Mouse (Mus musculus): ENCODE results near the gene Gm15217. TPM values are rescaled to one million over a fixed set of nuclear protein-coding genes. Genes with fewer than 3 reads are reported as not detected.

The Gm15217 gene
- total and polyA plus RNA-seq, 2 experiments: not detected

- WGBS: 20% methylated on average over 24 of the region's 24 CpGs
- H3K4me3 ChIP-seq (ENCODE audit: insufficient read depth, low read depth, low read length): peak overlapping the region; percentile 65
- no peak for TF ChIP-seq CTCF (IDR thresholded peaks at IDR 0.05; ENCODE audit: low read depth, low read length)
- no peak for TF ChIP-seq POLR2A (IDR thresholded peaks at IDR 0.05; ENCODE audit: extremely low read depth, insufficient read depth, low read length)
- no peaks in the 10 kb centered on the region for H3K79me2 ChIP-seq (ENCODE audit: control insufficient read depth, insufficient read depth, low read length)
- H3K27ac ChIP-seq (replicated peaks; ENCODE audit: insufficient read depth, low read depth, low read length): no peak overlapping the region
- peak overlapping the region; percentile 46 for H3K9ac ChIP-seq (ENCODE audit: low read depth, low read length)
- H3K36me3 ChIP-seq (ENCODE audit: control insufficient read depth, insufficient read depth, low read length): no peaks in the 10 kb centered on the region
- DNase-seq (ENCODE audit: extremely low read depth, low read depth, low spot score): no peak
- 0 out of 2 replicates have a peak, but pooled peaks cover 2% of the 10 kb centered on the region for H3K27me3 ChIP-seq (ENCODE audit: control insufficient read depth, insufficient read depth, low read length)
- H3K4me1 ChIP-seq (ENCODE audit: control insufficient read depth, insufficient read depth, low read length): peaks cover 6% of the 10 kb centered on the region; the same call in 1 of the 2 replicates
These were observed 10.4 kb downstream of the Gm15217 start for GRCm38 (mm10) chr14:46389438-46390248.

- Histone ChIP-seq H3K4me3 (ENCODE audit: insufficient read depth, low read depth, low read length) (peak within 1 kb of the TSS; percentile 65), H3K27me3 (ENCODE audit: control insufficient read depth, insufficient read depth, low read length) (0 out of 2 replicates have a peak, but pooled peaks cover 2% of the 10 kb centered on the region), H3K4me1 (ENCODE audit: control insufficient read depth, insufficient read depth, low read length) (peaks cover 6% of the 10 kb centered on the region; the same call in 1 of the 2 replicates)
These were observed 11.1 kb downstream of the Gm15217 start, which contains the start of gene Bmp4 for GRCm38 (mm10) chr14:46390249-46390775. TSS of gene Bmp4 (minus strand) at chr14:46390669.

GRCm38 (mm10) chr14:46391621-46392170, 12.5 kb downstream of the Gm15217 start:
- H3K4me1 ChIP-seq (ENCODE audit: control insufficient read depth, insufficient read depth, low read length): peaks cover 2% of the 10 kb centered on the region; the same call in 1 of the 2 replicates
- H3K79me2 ChIP-seq (ENCODE audit: control insufficient read depth, insufficient read depth, low read length): no peaks in the 10 kb centered on the region
- 59% methylated on average over 6 of the region's 6 CpGs for WGBS
- H3K36me3 ChIP-seq (ENCODE audit: control insufficient read depth, insufficient read depth, low read length): no peaks in the 10 kb centered on the region
- no peak overlapping the region for H3K9ac ChIP-seq (ENCODE audit: low read depth, low read length)
- DNase-seq (ENCODE audit: extremely low read depth, low read depth, low spot score): no peak
- 0 out of 2 replicates have a peak, but pooled peaks cover 2% of the 10 kb centered on the region for H3K27me3 ChIP-seq (ENCODE audit: control insufficient read depth, insufficient read depth, low read length)
- no peak overlapping the region for H3K27ac ChIP-seq (replicated peaks; ENCODE audit: insufficient read depth, low read depth, low read length)
- TF ChIP-seq POLR2A (IDR thresholded peaks at IDR 0.05; ENCODE audit: extremely low read depth, insufficient read depth, low read length) (no peak), CTCF (IDR thresholded peaks at IDR 0.05; ENCODE audit: low read depth, low read length) (no peak)
- no peak overlapping the region for H3K4me3 ChIP-seq (ENCODE audit: insufficient read depth, low read depth, low read length)

More at GRCm38 (mm10) chr14:46390249-46390775, 11.1 kb downstream of the Gm15217 start, which contains the start of gene Bmp4:
- DNase-seq (ENCODE audit: extremely low read depth, low read depth, low spot score): no peak
- H3K36me3 ChIP-seq (ENCODE audit: control insufficient read depth, insufficient read depth, low read length): no peaks in the 10 kb centered on the region
- WGBS: 17% methylated on average over 26 of the region's 26 CpGs
- peak within 1 kb of the TSS; percentile 46 for H3K9ac ChIP-seq (ENCODE audit: low read depth, low read length)
- no peaks in the 10 kb centered on the region for H3K79me2 ChIP-seq (ENCODE audit: control insufficient read depth, insufficient read depth, low read length)
- no peak within 1 kb of the TSS for H3K27ac ChIP-seq (replicated peaks; ENCODE audit: insufficient read depth, low read depth, low read length)
- TF ChIP-seq CTCF (IDR thresholded peaks at IDR 0.05; ENCODE audit: low read depth, low read length) (no peak), POLR2A (IDR thresholded peaks at IDR 0.05; ENCODE audit: extremely low read depth, insufficient read depth, low read length) (no peak)

DNA sequence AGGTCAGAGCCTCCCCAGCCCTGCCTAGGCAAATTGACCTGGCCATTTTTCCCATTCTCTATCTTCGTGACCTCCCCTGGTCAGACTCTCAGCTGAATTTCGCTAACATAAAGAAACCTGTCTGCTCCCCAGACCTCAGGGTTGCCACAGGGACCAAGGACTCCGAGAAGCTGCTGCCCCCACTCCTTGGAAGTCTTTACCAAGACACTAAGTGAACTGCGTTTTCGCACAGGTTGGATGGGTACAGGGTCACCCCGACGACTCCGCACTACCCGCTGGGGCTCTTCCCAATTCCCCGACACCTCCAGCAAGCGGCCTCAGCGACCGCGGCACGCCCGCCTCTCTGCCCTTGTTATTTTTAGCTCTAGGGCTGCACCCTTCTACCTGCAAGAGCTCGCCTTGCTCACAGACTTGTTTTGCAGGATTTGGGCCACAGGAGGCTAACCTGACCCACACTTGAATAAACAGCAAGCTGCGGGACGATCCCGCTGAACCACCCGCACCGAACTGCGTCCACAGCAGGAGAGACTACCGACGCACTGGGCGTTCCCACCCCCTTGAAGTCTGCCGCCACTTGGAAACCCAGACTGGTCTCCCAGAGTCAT, 19.0 kb downstream of the Gm15217 start:
- no peak for DNase-seq (ENCODE audit: extremely low read depth, low read depth, low spot score)
- Histone ChIP-seq H3K9ac (ENCODE audit: low read depth, low read length) (no peak overlapping the region), H3K4me3 (ENCODE audit: insufficient read depth, low read depth, low read length) (no peak overlapping the region), H3K27ac (replicated peaks; ENCODE audit: insufficient read depth, low read depth, low read length) (no peak overlapping the region), H3K27me3 (ENCODE audit: control insufficient read depth, insufficient read depth, low read length) (peaks cover 3% of the 10 kb centered on the region; the same call in 1 of the 2 replicates), H3K79me2 (ENCODE audit: control insufficient read depth, insufficient read depth, low read length) (no peaks in the 10 kb centered on the region), H3K4me1 (ENCODE audit: control insufficient read depth, insufficient read depth, low read length) (no peaks in the 10 kb centered on the region), H3K36me3 (ENCODE audit: control insufficient read depth, insufficient read depth, low read length) (no peaks in the 10 kb centered on the region)
- 9% methylated on average over 27 of the region's 27 CpGs for WGBS
- no peak for TF ChIP-seq POLR2A (IDR thresholded peaks at IDR 0.05; ENCODE audit: extremely low read depth, insufficient read depth, low read length)
- no peak for TF ChIP-seq CTCF (IDR thresholded peaks at IDR 0.05; ENCODE audit: low read depth, low read length)

- Histone ChIP-seq H3K4me3 (ENCODE audit: insufficient read depth, low read depth, low read length) (no peak overlapping the region), H3K9ac (ENCODE audit: low read depth, low read length) (no peak overlapping the region), H3K79me2 (ENCODE audit: control insufficient read depth, insufficient read depth, low read length) (no peaks in the 10 kb centered on the region), H3K36me3 (ENCODE audit: control insufficient read depth, insufficient read depth, low read length) (no peaks in the 10 kb centered on the region), H3K27ac (replicated peaks; ENCODE audit: insufficient read depth, low read depth, low read length) (no peak overlapping the region), H3K4me1 (ENCODE audit: control insufficient read depth, insufficient read depth, low read length) (no peaks in the 10 kb centered on the region; the same call in 1 of the 2 replicates), H3K27me3 (ENCODE audit: control insufficient read depth, insufficient read depth, low read length) (peaks cover 3% of the 10 kb centered on the region; the same call in 1 of the 2 replicates)
- TF ChIP-seq CTCF (IDR thresholded peaks at IDR 0.05; ENCODE audit: low read depth, low read length) (no peak), POLR2A (IDR thresholded peaks at IDR 0.05; ENCODE audit: extremely low read depth, insufficient read depth, low read length) (no peak)
- WGBS: 65% methylated on average over 2 of the region's 2 CpGs
- peak; percentile 28 for DNase-seq (ENCODE audit: extremely low read depth, low read depth, low spot score)
These were observed 20.7 kb downstream of the Gm15217 start for GRCm38 (mm10) chr14:46399925-46400324.
